Mouse (Mus musculus) gastrocnemius, adult 18-20 months (tissue): ENCODE results near the gene Prg4. TPM values are rescaled to one million over a fixed set of nuclear protein-coding genes. Genes with fewer than 3 reads are reported as not detected.

Experiments used
- DNase-seq: peaks from one replicate; pipeline ENCODE4 v3.0.0; 2021; ENCODE audit warnings: low spot score
- total RNA-seq, 2 experiments: library from RNA; stranded (reverse); gene quantifications; 2 replicates each; pipeline ENCODE4 v1.2.3; 2021

Gene Prg4
- total RNA-seq, 2 experiments from 2014 or later: 8.2 to 19.6 TPM

- DNase-seq: no peak
Measured at GRCm38 (mm10) chr1:150407285-150407684, 58.7 kb downstream of the Prg4 start.

- DNase-seq: no peak
Measured at GRCm38 (mm10) chr1:150404555-150404954, 61.4 kb downstream of the Prg4 start.

- no peak for DNase-seq
Measured at GRCm38 (mm10) chr1:150403914-150404313, 62.1 kb downstream of the Prg4 start.

Other genes starting within 250 kb of the Prg4 start
- gene Pdc, start 146.7 kb downstream of the Prg4 start, total RNA-seq: not detected
- 100 to 1,000 TPM; 102 to 105 TPM for gene Tpr, start 73.3 kb downstream of the Prg4 start, total RNA-seq
- 10 to 100 TPM; 22.2 to 23.3 TPM for gene Odr4, start 73.1 kb downstream of the Prg4 start, total RNA-seq